Mouse (Mus musculus): ENCODE measurements at regions not wholly inside any gene's neighbourhood (a gene's known extent, or its start where the extent isn't known, plus 50 kb on each side); places are given as distances from the start of the nearest gene placed in this dataset.

- no peaks in the 10 kb centered on the region for H3K9me3 ChIP-seq (ENCODE audit: control insufficient read depth)
- no peaks in the 10 kb centered on the region for H3K36me3 ChIP-seq (ENCODE audit: control insufficient read depth, insufficient read depth)
Observed at GRCm38 (mm10) chr9:61309768-61310493, 62.2 kb upstream of the Tle3 start.

DNA sequence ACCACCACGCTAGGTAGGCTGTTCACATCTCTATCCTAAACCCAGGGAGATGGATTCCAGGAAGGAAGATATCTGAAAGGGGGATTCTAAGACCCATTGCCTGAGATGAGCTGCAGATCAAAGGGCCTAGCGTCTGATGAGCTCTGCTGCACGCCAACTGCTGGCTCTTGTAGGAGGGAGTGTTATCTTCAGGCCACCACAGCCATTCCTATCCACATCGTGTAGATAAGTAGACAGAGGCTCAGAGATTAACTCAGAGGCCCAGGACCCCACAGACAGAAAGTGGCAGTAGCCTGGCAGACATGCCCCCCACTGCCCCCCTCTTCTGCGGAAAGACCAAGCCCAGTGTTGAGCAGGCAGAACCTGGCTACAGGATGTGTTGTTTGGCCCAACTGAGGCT is 61.6 kb upstream of the Tle3 start:
- Histone ChIP-seq H3K9ac (ENCODE audit: low read depth, low read length) (no peak overlapping the region), H3K9me3 (ENCODE audit: control insufficient read depth) (no peaks in the 10 kb centered on the region), H3K4me1 (replicated peaks; ENCODE audit: control insufficient read depth, insufficient read depth, low read length) (0 out of 2 replicates have a peak, but pooled peaks cover 5% of the 10 kb centered on the region), H3K36me3 (ENCODE audit: control insufficient read depth, insufficient read depth) (no peaks in the 10 kb centered on the region), H3K27me3 (replicated peaks; ENCODE audit: control insufficient read depth, insufficient read depth, low read length) (peaks cover 7% of the 10 kb centered on the region; the same call in 1 of the 2 replicates), H3K27ac (ENCODE audit: low read depth, low read length) (no peak overlapping the region), H3K4me2 (replicated peaks; ENCODE audit: low read depth) (no peak overlapping the region), H3K4me3 (ENCODE audit: low read depth, low read length) (no peak overlapping the region)
- no peak for ATAC-seq
- TF ChIP-seq CTCF (IDR thresholded peaks at IDR 0.05; ENCODE audit: low read depth): no peak
- WGBS: 70% methylated on average over 5 of the region's 5 CpGs

More at GRCm38 (mm10) chr9:61309768-61310493, 62.2 kb upstream of the Tle3 start:
- 0 out of 2 replicates have a peak, but pooled peaks cover 5% of the 10 kb centered on the region for H3K4me1 ChIP-seq (replicated peaks; ENCODE audit: control insufficient read depth, insufficient read depth, low read length)
- ATAC-seq: no peak
- no peak for TF ChIP-seq CTCF (IDR thresholded peaks at IDR 0.05; ENCODE audit: low read depth)
- H3K9ac ChIP-seq (ENCODE audit: low read depth, low read length): no peak overlapping the region
- peaks cover 7% of the 10 kb centered on the region; the same call in 1 of the 2 replicates for H3K27me3 ChIP-seq (replicated peaks; ENCODE audit: control insufficient read depth, insufficient read depth, low read length)
- 88% methylated on average over 8 of the region's 8 CpGs for WGBS
- H3K4me3 ChIP-seq (ENCODE audit: low read depth, low read length): no peak overlapping the region
- H3K4me2 ChIP-seq (replicated peaks; ENCODE audit: low read depth): no peak overlapping the region
- no peak overlapping the region for H3K27ac ChIP-seq (ENCODE audit: low read depth, low read length)

DNA sequence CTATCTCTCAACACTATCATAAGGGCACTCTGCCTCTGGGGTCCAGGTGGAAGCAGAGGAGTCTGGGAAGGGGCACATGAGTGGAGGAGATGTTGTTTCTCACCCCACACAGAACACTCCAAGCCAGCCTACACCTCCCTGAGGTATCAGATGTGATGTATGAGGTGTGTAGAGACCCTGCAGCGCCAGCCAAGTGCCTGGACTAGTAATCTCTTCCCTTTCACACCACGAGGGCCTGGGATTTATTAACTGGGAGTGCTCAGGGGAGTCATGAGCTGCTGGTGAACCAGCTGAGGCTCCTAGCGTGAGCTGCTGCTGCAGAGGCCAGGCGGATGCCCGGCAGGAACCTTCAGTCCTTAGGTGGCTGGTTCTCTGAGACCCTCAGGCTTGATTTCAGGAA is 60.6 kb upstream of the Tle3 start:
- Histone ChIP-seq H3K9ac (ENCODE audit: low read depth, low read length) (no peak overlapping the region), H3K4me2 (replicated peaks; ENCODE audit: low read depth) (no peak overlapping the region), H3K36me3 (ENCODE audit: control insufficient read depth, insufficient read depth) (no peaks in the 10 kb centered on the region), H3K9me3 (ENCODE audit: control insufficient read depth) (no peaks in the 10 kb centered on the region), H3K4me3 (ENCODE audit: low read depth, low read length) (no peak overlapping the region), H3K4me1 (replicated peaks; ENCODE audit: control insufficient read depth, insufficient read depth, low read length) (0 out of 2 replicates have a peak, but pooled peaks cover 3% of the 10 kb centered on the region), H3K27me3 (replicated peaks; ENCODE audit: control insufficient read depth, insufficient read depth, low read length) (peaks cover 7% of the 10 kb centered on the region; the same call in 1 of the 2 replicates), H3K27ac (ENCODE audit: low read depth, low read length) (no peak overlapping the region)
- no peak for TF ChIP-seq CTCF (IDR thresholded peaks at IDR 0.05; ENCODE audit: low read depth)
- no peak for ATAC-seq
- 61% methylated on average over 5 of the region's 5 CpGs for WGBS

DNA sequence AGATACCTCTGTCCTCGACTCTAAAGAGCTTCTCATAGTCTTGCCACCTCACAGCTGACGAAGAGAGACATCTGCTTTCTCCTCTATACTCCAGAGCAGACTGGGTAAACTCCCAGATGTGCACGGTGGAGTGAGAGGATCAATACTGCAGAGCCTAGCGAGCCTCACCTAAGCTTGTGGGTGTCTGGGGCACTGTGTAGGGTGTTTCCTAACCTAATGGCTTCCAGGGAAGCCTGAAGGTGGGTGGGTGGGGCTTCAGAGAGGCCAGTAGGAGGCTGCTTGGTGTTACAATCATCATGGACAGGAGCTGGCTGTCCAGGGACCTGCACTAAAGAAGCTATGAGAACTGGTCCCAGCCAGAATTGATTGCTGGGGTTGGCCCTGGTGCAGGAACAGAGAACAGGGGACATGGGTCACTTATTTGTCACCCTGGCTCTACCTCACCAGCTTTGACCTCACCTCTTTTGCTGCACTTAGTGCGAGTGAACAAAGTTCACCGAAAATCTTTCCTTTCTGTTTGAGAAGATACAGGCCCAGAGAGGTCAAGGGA is 57.5 kb upstream of the Tle3 start:
- H3K27ac ChIP-seq (ENCODE audit: low read depth, low read length): no peak overlapping the region
- no peaks in the 10 kb centered on the region for H3K9me3 ChIP-seq (ENCODE audit: control insufficient read depth)

GRCm38 (mm10) chr9:61315371-61316298 is 56.5 kb upstream of the Tle3 start:
- peaks cover 7% of the 10 kb centered on the region; the same call in 1 of the 2 replicates for H3K27me3 ChIP-seq (replicated peaks; ENCODE audit: control insufficient read depth, insufficient read depth, low read length)
- H3K9me3 ChIP-seq (ENCODE audit: control insufficient read depth): no peaks in the 10 kb centered on the region
- no peaks in the 10 kb centered on the region for H3K4me1 ChIP-seq (replicated peaks; ENCODE audit: control insufficient read depth, insufficient read depth, low read length)
- no peak overlapping the region for H3K9ac ChIP-seq (ENCODE audit: low read depth, low read length)
- H3K4me2 ChIP-seq (replicated peaks; ENCODE audit: low read depth): no peak overlapping the region
- H3K27ac ChIP-seq (ENCODE audit: low read depth, low read length): no peak overlapping the region
- H3K4me3 ChIP-seq (ENCODE audit: low read depth, low read length): no peak overlapping the region
- H3K36me3 ChIP-seq (ENCODE audit: control insufficient read depth, insufficient read depth): no peaks in the 10 kb centered on the region
- no peak for TF ChIP-seq CTCF (IDR thresholded peaks at IDR 0.05; ENCODE audit: low read depth)
- no peak for ATAC-seq
- 52% methylated on average over 17 of the region's 17 CpGs for WGBS

More for the DNA sequence above, 57.5 kb upstream of the Tle3 start:
- ATAC-seq: peak; percentile 49; the same call in 1 of the 2 replicates
- Histone ChIP-seq H3K9ac (ENCODE audit: low read depth, low read length) (no peak overlapping the region), H3K36me3 (ENCODE audit: control insufficient read depth, insufficient read depth) (no peaks in the 10 kb centered on the region), H3K4me2 (replicated peaks; ENCODE audit: low read depth) (no peak overlapping the region), H3K4me3 (ENCODE audit: low read depth, low read length) (no peak overlapping the region), H3K27me3 (replicated peaks; ENCODE audit: control insufficient read depth, insufficient read depth, low read length) (peaks cover 7% of the 10 kb centered on the region; the same call in 1 of the 2 replicates), H3K4me1 (replicated peaks; ENCODE audit: control insufficient read depth, insufficient read depth, low read length) (no peaks in the 10 kb centered on the region)
- TF ChIP-seq CTCF (IDR thresholded peaks at IDR 0.05; ENCODE audit: low read depth): no peak
- 52% methylated on average over 6 of the region's 6 CpGs for WGBS

DNA sequence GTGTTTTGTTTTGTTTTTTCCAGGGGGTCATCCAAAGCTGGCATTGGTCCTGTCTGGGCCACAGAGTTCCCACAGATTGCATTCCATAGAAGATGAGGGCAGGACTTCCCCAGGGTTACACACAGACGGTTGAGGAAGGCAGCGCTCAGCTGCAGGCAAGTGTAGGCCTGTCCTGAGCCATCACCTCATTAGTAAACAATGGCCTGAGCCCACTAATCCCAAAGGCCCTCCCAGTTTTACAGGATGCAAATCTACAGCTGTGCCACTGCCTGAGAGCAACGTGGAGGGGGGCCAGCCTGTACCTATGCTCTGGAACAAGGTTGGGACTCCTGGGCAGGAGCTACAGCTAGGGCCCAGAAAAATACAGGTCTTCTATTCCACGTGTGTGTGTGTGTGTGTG is 55.7 kb upstream of the Tle3 start:
- peaks cover 7% of the 10 kb centered on the region; the same call in 1 of the 2 replicates for H3K27me3 ChIP-seq (replicated peaks; ENCODE audit: control insufficient read depth, insufficient read depth, low read length)
- H3K9me3 ChIP-seq (ENCODE audit: control insufficient read depth): no peaks in the 10 kb centered on the region
- no peaks in the 10 kb centered on the region for H3K36me3 ChIP-seq (ENCODE audit: control insufficient read depth, insufficient read depth)
- WGBS: 57% methylated on average over 4 of the region's 4 CpGs
- no peak overlapping the region for H3K4me3 ChIP-seq (ENCODE audit: low read depth, low read length)
- ATAC-seq: no peak
- no peak overlapping the region for H3K27ac ChIP-seq (ENCODE audit: low read depth, low read length)
- H3K4me1 ChIP-seq (replicated peaks; ENCODE audit: control insufficient read depth, insufficient read depth, low read length): no peaks in the 10 kb centered on the region
- H3K9ac ChIP-seq (ENCODE audit: low read depth, low read length): no peak overlapping the region
- no peak for TF ChIP-seq CTCF (IDR thresholded peaks at IDR 0.05; ENCODE audit: low read depth)
- no peak overlapping the region for H3K4me2 ChIP-seq (replicated peaks; ENCODE audit: low read depth)
